Mouse (Mus musculus): ENCODE data around the gene Fam160a1.

Gene Fam160a1

GRCm38 (mm10) chr3:85679312-85679933 is 137.7 kb downstream of the Fam160a1 start:
- Histone ChIP-seq H3K9me3 (ENCODE audit: low read length) (no peaks in the 10 kb centered on the region), H3K4me1 (replicated peaks; ENCODE audit: low read depth, low read length) (no peaks in the 10 kb centered on the region), H3K27me3 (ENCODE audit: insufficient read depth, low read length) (peaks cover 2% of the 10 kb centered on the region; the same call in 1 of the 2 replicates), H3K36me3 (ENCODE audit: insufficient read depth, low read length) (no peaks in the 10 kb centered on the region), H3K4me3 (replicated peaks; ENCODE audit: low read length) (no peak overlapping the region)
- TF ChIP-seq CTCF (conservative IDR thresholded peaks at IDR 0.05; ENCODE audit: low read length) (no peak), POU5F1 (IDR thresholded peaks at IDR 0.05; ENCODE audit: borderline replicate concordance, low read length) (no peak), NANOG (IDR thresholded peaks at IDR 0.05; ENCODE audit: borderline replicate concordance, low read length) (no peak)

GRCm38 (mm10) chr3:85677952-85678351 is 139.1 kb downstream of the Fam160a1 start:
- Histone ChIP-seq H3K4me3 (replicated peaks; ENCODE audit: low read length) (no peak overlapping the region), H3K27me3 (ENCODE audit: insufficient read depth, low read length) (peaks cover 4% of the 10 kb centered on the region; the same call in 1 of the 2 replicates), H3K36me3 (ENCODE audit: insufficient read depth, low read length) (no peaks in the 10 kb centered on the region), H3K4me1 (replicated peaks; ENCODE audit: low read depth, low read length) (no peaks in the 10 kb centered on the region), H3K9me3 (ENCODE audit: low read length) (no peaks in the 10 kb centered on the region)
- TF ChIP-seq NANOG (IDR thresholded peaks at IDR 0.05; ENCODE audit: borderline replicate concordance, low read length) (no peak), POU5F1 (IDR thresholded peaks at IDR 0.05; ENCODE audit: borderline replicate concordance, low read length) (no peak), CTCF (conservative IDR thresholded peaks at IDR 0.05; ENCODE audit: low read length) (no peak)

- Histone ChIP-seq H3K9me3 (ENCODE audit: low read length) (no peaks in the 10 kb centered on the region), H3K4me1 (replicated peaks; ENCODE audit: low read depth, low read length) (no peaks in the 10 kb centered on the region), H3K36me3 (ENCODE audit: insufficient read depth, low read length) (no peaks in the 10 kb centered on the region), H3K27me3 (ENCODE audit: insufficient read depth, low read length) (peaks cover 7% of the 10 kb centered on the region; the same call in 1 of the 2 replicates), H3K4me3 (replicated peaks; ENCODE audit: low read length) (no peak overlapping the region)
- TF ChIP-seq NANOG (IDR thresholded peaks at IDR 0.05; ENCODE audit: borderline replicate concordance, low read length) (no peak), POU5F1 (IDR thresholded peaks at IDR 0.05; ENCODE audit: borderline replicate concordance, low read length) (no peak), CTCF (conservative IDR thresholded peaks at IDR 0.05; ENCODE audit: low read length) (no peak)
These were observed 140.0 kb downstream of the Fam160a1 start for GRCm38 (mm10) chr3:85677133-85677532.

GRCm38 (mm10) chr3:85669844-85670243 is 147.2 kb downstream of the Fam160a1 start:
- Histone ChIP-seq H3K27me3 (ENCODE audit: insufficient read depth, low read length) (peaks cover 6% of the 10 kb centered on the region; the same call in 1 of the 2 replicates), H3K9me3 (ENCODE audit: low read length) (no peaks in the 10 kb centered on the region), H3K36me3 (ENCODE audit: insufficient read depth, low read length) (no peaks in the 10 kb centered on the region), H3K4me1 (replicated peaks; ENCODE audit: low read depth, low read length) (no peaks in the 10 kb centered on the region), H3K4me3 (replicated peaks; ENCODE audit: low read length) (no peak overlapping the region)
- TF ChIP-seq CTCF (conservative IDR thresholded peaks at IDR 0.05; ENCODE audit: low read length): no peak
- TF ChIP-seq POU5F1 (IDR thresholded peaks at IDR 0.05; ENCODE audit: borderline replicate concordance, low read length): no peak
- no peak for TF ChIP-seq NANOG (IDR thresholded peaks at IDR 0.05; ENCODE audit: borderline replicate concordance, low read length)

GRCm38 (mm10) chr3:85667683-85668082 is 149.4 kb downstream of the Fam160a1 start:
- no peaks in the 10 kb centered on the region for H3K4me1 ChIP-seq (replicated peaks; ENCODE audit: low read depth, low read length)
- peaks cover 15% of the 10 kb centered on the region for H3K27me3 ChIP-seq (ENCODE audit: insufficient read depth, low read length)
- H3K36me3 ChIP-seq (ENCODE audit: insufficient read depth, low read length): no peaks in the 10 kb centered on the region
- no peak overlapping the region for H3K4me3 ChIP-seq (replicated peaks; ENCODE audit: low read length)
- no peak for TF ChIP-seq POU5F1 (IDR thresholded peaks at IDR 0.05; ENCODE audit: borderline replicate concordance, low read length)
- no peak for TF ChIP-seq CTCF (conservative IDR thresholded peaks at IDR 0.05; ENCODE audit: low read length)
- no peak for TF ChIP-seq NANOG (IDR thresholded peaks at IDR 0.05; ENCODE audit: borderline replicate concordance, low read length)
- H3K9me3 ChIP-seq (ENCODE audit: low read length): no peaks in the 10 kb centered on the region

- Histone ChIP-seq H3K4me1 (replicated peaks; ENCODE audit: low read depth, low read length) (no peaks in the 10 kb centered on the region), H3K36me3 (ENCODE audit: insufficient read depth, low read length) (no peaks in the 10 kb centered on the region), H3K9me3 (ENCODE audit: low read length) (no peaks in the 10 kb centered on the region), H3K27me3 (ENCODE audit: insufficient read depth, low read length) (peaks cover 11% of the 10 kb centered on the region), H3K4me3 (replicated peaks; ENCODE audit: low read length) (no peak overlapping the region)
- TF ChIP-seq POU5F1 (IDR thresholded peaks at IDR 0.05; ENCODE audit: borderline replicate concordance, low read length): no peak
- no peak for TF ChIP-seq CTCF (conservative IDR thresholded peaks at IDR 0.05; ENCODE audit: low read length)
- TF ChIP-seq NANOG (IDR thresholded peaks at IDR 0.05; ENCODE audit: borderline replicate concordance, low read length): no peak
These were observed 150.4 kb downstream of the Fam160a1 start for GRCm38 (mm10) chr3:85666736-85667135.

GRCm38 (mm10) chr3:85666166-85666565 is 150.9 kb downstream of the Fam160a1 start:
- Histone ChIP-seq H3K4me1 (replicated peaks; ENCODE audit: low read depth, low read length) (no peaks in the 10 kb centered on the region), H3K4me3 (replicated peaks; ENCODE audit: low read length) (no peak overlapping the region), H3K36me3 (ENCODE audit: insufficient read depth, low read length) (no peaks in the 10 kb centered on the region), H3K27me3 (ENCODE audit: insufficient read depth, low read length) (peaks cover 11% of the 10 kb centered on the region), H3K9me3 (ENCODE audit: low read length) (no peaks in the 10 kb centered on the region)
- TF ChIP-seq NANOG (IDR thresholded peaks at IDR 0.05; ENCODE audit: borderline replicate concordance, low read length) (no peak), POU5F1 (IDR thresholded peaks at IDR 0.05; ENCODE audit: borderline replicate concordance, low read length) (no peak), CTCF (conservative IDR thresholded peaks at IDR 0.05; ENCODE audit: low read length) (no peak)

- Histone ChIP-seq H3K4me3 (replicated peaks; ENCODE audit: low read length) (no peak overlapping the region), H3K9me3 (ENCODE audit: low read length) (no peaks in the 10 kb centered on the region), H3K27me3 (ENCODE audit: insufficient read depth, low read length) (peaks cover 11% of the 10 kb centered on the region; the same call in 1 of the 2 replicates), H3K36me3 (ENCODE audit: insufficient read depth, low read length) (no peaks in the 10 kb centered on the region), H3K4me1 (replicated peaks; ENCODE audit: low read depth, low read length) (no peaks in the 10 kb centered on the region)
- TF ChIP-seq CTCF (conservative IDR thresholded peaks at IDR 0.05; ENCODE audit: low read length): no peak
- no peak for TF ChIP-seq NANOG (IDR thresholded peaks at IDR 0.05; ENCODE audit: borderline replicate concordance, low read length)
- TF ChIP-seq POU5F1 (IDR thresholded peaks at IDR 0.05; ENCODE audit: borderline replicate concordance, low read length): no peak
These were observed 152.4 kb downstream of the Fam160a1 start for GRCm38 (mm10) chr3:85664591-85665171.
